Mouse (Mus musculus): ENCODE measurements around the gene Helz. TPM values are rescaled to one million over a fixed set of nuclear protein-coding genes. Genes with fewer than 3 reads are reported as not detected.

The Helz gene
- polyA plus RNA-seq, 1 experiment from 2014 or later = 29.8 TPM

DNA sequence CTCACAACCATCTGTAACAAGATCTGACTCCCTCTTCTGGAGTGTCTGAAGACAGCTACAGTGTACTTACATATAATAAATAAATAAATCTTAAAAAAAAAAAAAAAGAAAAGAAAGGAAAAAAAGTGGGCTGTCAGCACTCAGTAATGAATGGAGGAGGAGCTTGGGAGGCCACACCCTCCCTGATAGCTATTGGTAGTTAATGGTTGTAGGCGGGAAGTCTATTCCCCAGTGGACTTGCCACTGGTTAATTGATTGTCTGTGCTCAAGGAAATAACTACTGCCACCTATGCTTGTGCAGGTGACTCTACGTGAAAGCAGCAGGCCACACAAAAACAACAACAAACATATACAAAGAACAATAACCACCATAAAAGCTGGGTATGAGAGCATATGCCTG is 31.3 kb upstream of the Helz start:
- Histone ChIP-seq H3K27me3 (ENCODE audit: control insufficient read depth, insufficient read depth, low read length) (no peaks in the 10 kb centered on the region), H3K4me3 (ENCODE audit: low read length) (no peak overlapping the region), H3K4me1 (ENCODE audit: control insufficient read depth, insufficient read depth, low read length) (no peaks in the 10 kb centered on the region), H3K4me2 (replicated peaks; ENCODE audit: low read depth, low read length) (no peak overlapping the region), H3K9ac (ENCODE audit: low read depth, low read length) (no peak overlapping the region), H3K27ac (ENCODE audit: low read depth, low read length) (no peak overlapping the region), H3K9me3 (ENCODE audit: control insufficient read depth, low read length) (no peaks in the 10 kb centered on the region), H3K36me3 (ENCODE audit: control insufficient read depth, insufficient read depth, low read length) (no peaks in the 10 kb centered on the region)
- 90% methylated on average over 2 of the region's 2 CpGs for WGBS
- ATAC-seq (ENCODE audit: low FRiP score, low TSS enrichment) = no peak

DNA sequence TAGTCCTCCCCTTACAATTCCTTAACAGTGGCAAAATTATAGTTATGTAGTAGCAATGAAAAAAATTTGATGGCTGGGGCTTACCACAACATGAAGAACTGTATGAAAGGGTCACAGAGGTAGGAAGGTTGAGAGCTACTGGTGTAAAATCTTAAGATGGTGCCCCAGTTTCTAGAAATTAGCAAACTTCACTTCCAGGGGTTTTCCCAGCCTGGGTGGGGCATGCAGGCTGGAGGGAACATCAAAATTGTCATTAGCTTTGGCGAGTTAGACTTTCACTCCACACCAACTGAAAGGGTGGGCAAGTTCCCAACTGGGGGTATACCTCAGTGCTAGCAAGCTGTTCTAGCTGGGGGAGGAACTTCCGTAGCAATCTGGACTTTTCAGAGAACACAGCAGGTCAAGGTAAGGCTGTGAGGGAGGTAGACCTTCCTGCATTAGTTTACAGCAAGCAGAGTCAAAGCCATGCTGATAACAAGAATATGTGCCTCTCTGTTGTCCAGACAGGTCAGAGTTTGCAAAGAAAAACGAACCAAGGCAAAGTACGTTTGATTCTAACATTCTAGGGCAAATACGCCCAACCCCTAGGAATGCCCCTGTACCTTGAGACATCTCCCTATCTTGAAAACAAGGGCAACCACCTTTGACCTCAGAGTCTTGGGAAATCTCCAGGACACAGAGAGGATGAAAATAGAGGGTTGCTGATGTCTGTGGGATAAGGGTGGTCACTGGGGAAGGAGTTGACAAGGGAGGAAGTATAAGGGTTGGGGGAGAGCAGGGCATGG is 28.9 kb upstream of the Helz start:
- Histone ChIP-seq H3K9ac (ENCODE audit: low read depth, low read length) (no peak overlapping the region), H3K27me3 (ENCODE audit: control insufficient read depth, insufficient read depth, low read length) (no peaks in the 10 kb centered on the region), H3K27ac (ENCODE audit: low read depth, low read length) (no peak overlapping the region), H3K36me3 (ENCODE audit: control insufficient read depth, insufficient read depth, low read length) (no peaks in the 10 kb centered on the region), H3K9me3 (ENCODE audit: control insufficient read depth, low read length) (no peaks in the 10 kb centered on the region), H3K4me2 (replicated peaks; ENCODE audit: low read depth, low read length) (no peak overlapping the region), H3K4me1 (ENCODE audit: control insufficient read depth, insufficient read depth, low read length) (no peaks in the 10 kb centered on the region), H3K4me3 (ENCODE audit: low read length) (no peak overlapping the region)
- whole genome bisulfite sequencing = 76% methylated on average over 5 of the region's 5 CpGs
- ATAC-seq (ENCODE audit: low FRiP score, low TSS enrichment) = no peak

DNA sequence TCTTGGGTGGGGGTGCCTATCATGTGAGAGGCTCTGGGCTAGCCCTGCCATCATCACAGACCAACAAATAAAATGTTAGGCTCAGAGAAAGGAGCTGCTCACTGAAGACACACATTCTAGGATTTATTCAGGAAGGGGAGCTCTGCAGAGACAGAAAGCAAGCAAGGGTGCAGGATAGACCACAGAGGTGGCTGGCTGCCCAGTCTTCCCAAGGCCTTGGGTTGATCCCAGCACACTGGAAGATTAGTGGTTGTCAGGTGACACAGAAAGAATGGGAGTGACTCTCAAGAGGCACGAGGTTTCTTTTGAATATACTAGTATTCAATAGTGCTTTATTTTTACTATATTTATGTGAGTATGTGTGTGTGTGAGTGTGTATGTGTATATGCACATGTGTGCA is 26.6 kb upstream of the Helz start:
- Histone ChIP-seq H3K27me3 (ENCODE audit: control insufficient read depth, insufficient read depth, low read length) (no peaks in the 10 kb centered on the region), H3K4me1 (ENCODE audit: control insufficient read depth, insufficient read depth, low read length) (no peaks in the 10 kb centered on the region), H3K36me3 (ENCODE audit: control insufficient read depth, insufficient read depth, low read length) (no peaks in the 10 kb centered on the region), H3K9me3 (ENCODE audit: control insufficient read depth, low read length) (no peaks in the 10 kb centered on the region), H3K27ac (ENCODE audit: low read depth, low read length) (no peak overlapping the region), H3K4me3 (ENCODE audit: low read length) (no peak overlapping the region), H3K9ac (ENCODE audit: low read depth, low read length) (no peak overlapping the region), H3K4me2 (replicated peaks; ENCODE audit: low read depth, low read length) (no peak overlapping the region)
- WGBS = 57% methylated on average over 1 of the region's 1 CpGs
- ATAC-seq (ENCODE audit: low FRiP score, low TSS enrichment) = no peak

DNA sequence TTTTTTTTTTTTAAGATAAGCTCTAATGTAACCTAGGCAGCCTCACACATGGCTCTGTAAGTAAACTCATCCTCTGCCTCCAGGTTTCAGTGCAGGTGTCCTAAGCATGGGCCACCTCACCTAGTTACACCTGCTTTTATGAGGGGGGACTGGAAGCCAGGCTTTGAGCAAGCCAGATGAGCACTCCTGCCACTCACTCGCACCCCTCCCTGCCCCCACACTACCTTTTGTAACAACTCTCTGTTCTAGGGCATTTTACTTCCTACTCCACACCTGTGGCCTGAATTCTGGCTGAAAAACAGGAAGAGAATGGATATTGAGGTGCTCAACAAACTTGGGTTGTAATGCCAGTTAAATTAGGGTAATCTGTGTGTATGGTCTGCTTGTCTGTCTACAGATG is 22.8 kb upstream of the Helz start:
- no peak overlapping the region for H3K9ac ChIP-seq (ENCODE audit: low read depth, low read length)
- no peak for ATAC-seq (ENCODE audit: low FRiP score, low TSS enrichment)
- H3K4me2 ChIP-seq (replicated peaks; ENCODE audit: low read depth, low read length) = no peak overlapping the region
- no peak overlapping the region for H3K27ac ChIP-seq (ENCODE audit: low read depth, low read length)
- no peak overlapping the region for H3K4me3 ChIP-seq (ENCODE audit: low read length)
- no peaks in the 10 kb centered on the region for H3K9me3 ChIP-seq (ENCODE audit: control insufficient read depth, low read length)
- WGBS = 65% methylated on average over 1 of the region's 1 CpGs
- H3K27me3 ChIP-seq (ENCODE audit: control insufficient read depth, insufficient read depth, low read length) = no peaks in the 10 kb centered on the region
- no peaks in the 10 kb centered on the region for H3K36me3 ChIP-seq (ENCODE audit: control insufficient read depth, insufficient read depth, low read length)
- peaks cover 3% of the 10 kb centered on the region; the same call in 1 of the 2 replicates for H3K4me1 ChIP-seq (ENCODE audit: control insufficient read depth, insufficient read depth, low read length)

DNA sequence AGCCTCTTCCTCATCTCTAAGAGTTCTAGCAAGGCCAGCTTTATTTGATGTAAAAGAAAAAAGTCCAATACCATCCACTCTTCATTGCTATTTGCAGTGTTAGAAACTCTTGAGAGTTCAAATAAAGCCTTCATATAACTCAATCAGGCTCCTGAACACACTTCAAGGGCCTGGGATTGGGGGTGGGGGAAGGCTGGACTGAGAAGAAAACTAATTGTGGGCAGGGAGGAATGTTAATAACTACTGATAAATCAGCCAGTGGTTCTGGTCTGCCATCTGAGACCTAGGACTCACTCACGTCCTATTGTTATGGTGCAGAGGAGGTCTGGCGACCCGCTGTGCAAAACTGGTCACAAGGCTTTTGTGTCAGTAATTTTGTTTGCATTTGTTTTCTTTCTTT is 20.1 kb upstream of the Helz start:
- peaks cover 3% of the 10 kb centered on the region; the same call in 1 of the 2 replicates for H3K4me1 ChIP-seq (ENCODE audit: control insufficient read depth, insufficient read depth, low read length)
- no peak overlapping the region for H3K27ac ChIP-seq (ENCODE audit: low read depth, low read length)
- no peaks in the 10 kb centered on the region for H3K36me3 ChIP-seq (ENCODE audit: control insufficient read depth, insufficient read depth, low read length)
- no peak overlapping the region for H3K4me3 ChIP-seq (ENCODE audit: low read length)
- 69% methylated on average over 3 of the region's 3 CpGs for WGBS
- no peak overlapping the region for H3K4me2 ChIP-seq (replicated peaks; ENCODE audit: low read depth, low read length)
- no peaks in the 10 kb centered on the region for H3K9me3 ChIP-seq (ENCODE audit: control insufficient read depth, low read length)
- ATAC-seq (ENCODE audit: low FRiP score, low TSS enrichment) = no peak
- H3K27me3 ChIP-seq (ENCODE audit: control insufficient read depth, insufficient read depth, low read length) = no peaks in the 10 kb centered on the region
- H3K9ac ChIP-seq (ENCODE audit: low read depth, low read length) = no peak overlapping the region

DNA sequence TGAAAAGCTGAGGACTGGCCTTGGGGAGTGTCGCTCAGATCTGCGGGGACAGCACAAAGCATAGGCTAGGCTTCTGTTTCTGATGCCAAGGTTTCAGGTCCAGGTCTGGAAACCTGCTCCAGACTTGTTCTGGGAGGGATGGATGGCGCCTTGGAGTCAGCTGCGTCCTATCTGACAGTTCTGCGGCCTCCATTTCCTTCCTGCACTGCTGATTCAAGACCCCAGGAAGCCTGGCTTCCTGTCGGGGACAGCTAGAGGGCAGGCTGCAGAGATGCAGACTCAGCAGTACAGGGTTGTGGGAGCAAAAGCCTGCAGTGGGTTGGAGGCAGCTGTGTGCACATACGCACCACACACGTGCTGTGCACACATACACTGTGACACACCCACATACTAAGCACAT is 18.4 kb upstream of the Helz start:
- Histone ChIP-seq H3K27ac (ENCODE audit: low read depth, low read length) (peak overlapping the region; percentile 19; the same call in 1 of the 2 replicates), H3K4me3 (ENCODE audit: low read length) (no peak overlapping the region), H3K27me3 (ENCODE audit: control insufficient read depth, insufficient read depth, low read length) (no peaks in the 10 kb centered on the region), H3K4me1 (ENCODE audit: control insufficient read depth, insufficient read depth, low read length) (peaks cover 3% of the 10 kb centered on the region; the same call in 1 of the 2 replicates), H3K4me2 (replicated peaks; ENCODE audit: low read depth, low read length) (no peak overlapping the region), H3K9ac (ENCODE audit: low read depth, low read length) (no peak overlapping the region), H3K36me3 (ENCODE audit: control insufficient read depth, insufficient read depth, low read length) (no peaks in the 10 kb centered on the region), H3K9me3 (ENCODE audit: control insufficient read depth, low read length) (no peaks in the 10 kb centered on the region)
- 30% methylated on average over 8 of the region's 8 CpGs for WGBS
- peak; percentile 62 for ATAC-seq (ENCODE audit: low FRiP score, low TSS enrichment)

DNA sequence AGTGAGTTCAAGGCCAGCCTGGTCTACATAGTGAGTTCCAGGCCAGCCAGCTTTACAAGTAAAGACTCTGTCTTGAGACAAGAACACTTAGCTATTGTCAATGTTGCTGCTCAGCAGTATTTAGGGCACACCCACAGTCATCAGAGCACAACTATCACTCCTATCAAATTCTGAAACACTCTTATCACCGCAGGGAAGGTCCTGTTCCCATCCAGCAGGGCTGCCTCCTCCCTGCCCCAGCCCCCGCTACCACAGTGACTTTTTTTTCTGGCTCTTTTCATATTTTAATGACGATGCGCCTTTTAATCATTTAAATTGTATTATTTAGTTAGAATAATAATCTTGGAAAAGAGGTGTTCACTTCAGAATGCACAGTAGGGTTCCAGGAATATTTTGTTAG is 16.3 kb upstream of the Helz start:
- H3K36me3 ChIP-seq (ENCODE audit: control insufficient read depth, insufficient read depth, low read length) = no peaks in the 10 kb centered on the region
- no peak overlapping the region for H3K27ac ChIP-seq (ENCODE audit: low read depth, low read length)
- peaks cover 3% of the 10 kb centered on the region; the same call in 1 of the 2 replicates for H3K4me1 ChIP-seq (ENCODE audit: control insufficient read depth, insufficient read depth, low read length)
- no peaks in the 10 kb centered on the region for H3K9me3 ChIP-seq (ENCODE audit: control insufficient read depth, low read length)
- H3K4me3 ChIP-seq (ENCODE audit: low read length) = no peak overlapping the region
- ATAC-seq (ENCODE audit: low FRiP score, low TSS enrichment) = no peak
- no peak overlapping the region for H3K9ac ChIP-seq (ENCODE audit: low read depth, low read length)
- WGBS = 71% methylated on average over 4 of the region's 4 CpGs
- no peak overlapping the region for H3K4me2 ChIP-seq (replicated peaks; ENCODE audit: low read depth, low read length)
- no peaks in the 10 kb centered on the region for H3K27me3 ChIP-seq (ENCODE audit: control insufficient read depth, insufficient read depth, low read length)

DNA sequence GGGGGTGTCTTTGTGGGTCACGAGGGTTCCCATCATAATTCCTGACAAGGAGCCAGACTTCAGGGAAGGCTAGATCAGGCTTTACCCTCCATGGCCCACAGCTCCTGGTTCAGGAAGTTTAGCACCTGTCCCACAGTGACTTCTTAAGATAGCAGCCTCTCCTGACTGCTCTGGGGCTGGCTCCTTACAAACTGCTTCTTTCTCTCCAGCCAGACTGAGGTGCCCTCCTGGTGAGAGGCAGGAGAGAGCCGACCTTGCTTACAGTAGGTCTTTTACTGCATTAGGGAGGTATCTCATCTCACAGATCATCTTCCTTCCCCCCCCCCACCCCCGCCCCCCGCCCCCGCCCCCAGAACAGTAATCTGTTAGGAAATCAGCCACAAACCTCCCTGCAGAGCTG is 15.5 kb upstream of the Helz start:
- H3K27ac ChIP-seq (ENCODE audit: low read depth, low read length) = no peak overlapping the region
- H3K4me2 ChIP-seq (replicated peaks; ENCODE audit: low read depth, low read length) = no peak overlapping the region
- H3K4me3 ChIP-seq (ENCODE audit: low read length) = no peak overlapping the region
- H3K4me1 ChIP-seq (ENCODE audit: control insufficient read depth, insufficient read depth, low read length) = peaks cover 3% of the 10 kb centered on the region; the same call in 1 of the 2 replicates
- no peak overlapping the region for H3K9ac ChIP-seq (ENCODE audit: low read depth, low read length)
- no peaks in the 10 kb centered on the region for H3K9me3 ChIP-seq (ENCODE audit: control insufficient read depth, low read length)
- no peaks in the 10 kb centered on the region for H3K27me3 ChIP-seq (ENCODE audit: control insufficient read depth, insufficient read depth, low read length)
- no peak for ATAC-seq (ENCODE audit: low FRiP score, low TSS enrichment)
- 23% methylated on average over 5 of the region's 5 CpGs for WGBS
- no peaks in the 10 kb centered on the region for H3K36me3 ChIP-seq (ENCODE audit: control insufficient read depth, insufficient read depth, low read length)

DNA sequence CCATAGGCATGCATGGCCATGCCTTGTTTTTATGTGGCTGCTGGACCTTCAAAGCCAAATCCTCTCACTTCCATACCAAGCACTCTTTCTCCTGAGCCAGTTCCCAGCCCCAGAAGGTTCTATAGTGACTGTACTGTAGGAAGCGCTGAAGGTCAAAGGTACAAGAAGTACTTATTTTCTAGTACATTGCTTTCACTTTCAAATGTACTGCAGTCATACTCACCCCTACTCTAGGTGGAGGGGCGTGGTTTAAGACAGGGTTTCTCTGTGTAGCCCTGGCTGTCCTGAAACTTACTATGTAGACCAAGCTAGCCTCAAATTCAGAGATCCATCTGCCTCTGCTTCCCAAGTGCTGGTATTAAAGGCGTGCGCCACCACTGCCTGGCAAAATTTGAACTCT is 8.7 kb upstream of the Helz start:
- no peaks in the 10 kb centered on the region for H3K27me3 ChIP-seq (ENCODE audit: control insufficient read depth, insufficient read depth, low read length)
- H3K4me3 ChIP-seq (ENCODE audit: low read length) = no peak overlapping the region
- H3K36me3 ChIP-seq (ENCODE audit: control insufficient read depth, insufficient read depth, low read length) = no peaks in the 10 kb centered on the region
- no peak overlapping the region for H3K9ac ChIP-seq (ENCODE audit: low read depth, low read length)
- ATAC-seq (ENCODE audit: low FRiP score, low TSS enrichment) = no peak
- H3K27ac ChIP-seq (ENCODE audit: low read depth, low read length) = no peak overlapping the region
- WGBS = 90% methylated on average over 4 of the region's 4 CpGs
- no peak overlapping the region for H3K4me2 ChIP-seq (replicated peaks; ENCODE audit: low read depth, low read length)
- H3K9me3 ChIP-seq (ENCODE audit: control insufficient read depth, low read length) = no peaks in the 10 kb centered on the region
- no peaks in the 10 kb centered on the region for H3K4me1 ChIP-seq (ENCODE audit: control insufficient read depth, insufficient read depth, low read length)

Measured in kidney, embryonic 14.5 days (tissue).